Mouse (Mus musculus) lung, adult 2 months (tissue): ENCODE data around the gene Tctex1d2.

ENCODE experiments used
- CTCF ChIP-seq: fragments of 200-500 bp; IDR thresholded peaks from 2 replicates; pipeline ENCODE4 v1.5.1; 2011; ENCODE audit warnings: mild to moderate bottlenecking, low read length, control low read depth; ENCODE audit not compliant: insufficient read depth
- POLR2A ChIP-seq: fragments of 200-500 bp; IDR thresholded peaks from 2 replicates; pipeline ENCODE4 v1.6.1; 2011; ENCODE audit warnings: low read depth, mild to moderate bottlenecking, control low read depth, low read length, borderline replicate concordance; ENCODE audit errors: extremely low read depth

GRCm38 (mm10) chr16:32446563-32447138 lies 27.1 kb downstream of the Tctex1d2 start:
- TF ChIP-seq CTCF (no peak), POLR2A (no peak)
